Mouse (Mus musculus) limb, embryonic 13.5 days (tissue): ENCODE results near the gene Frmd6. TPM values are rescaled to one million over a fixed set of nuclear protein-coding genes. Genes with fewer than 3 reads are reported as not detected.
A peak's percentile ranks its signal among the peaks of the same experiment; 100 is the strongest.

Experiments
- ATAC-seq: fragments of 200-750 bp; cut with Nextera tagmentation; 2 replicates; pipeline ENCODE4 v1.8.0; 2017; ENCODE audit warnings: low read depth, moderate number of reproducible peaks, moderate TSS enrichment; ENCODE audit not compliant: low FRiP score
- H3K27ac ChIP-seq: fragments of 300-500 bp; sonication (generic); 2 replicates; pipeline ENCODE4 v1.5.1; 2015; ENCODE audit warnings: inconsistent platforms, mild to moderate bottlenecking, moderate library complexity
- H3K27me3 ChIP-seq: fragments of 300-500 bp; sonication (generic); 2 replicates; pipeline ENCODE4 v1.6.1; 2015; ENCODE audit warnings: mild to moderate bottlenecking, inconsistent platforms
- H3K36me3 ChIP-seq: fragments of 300-500 bp; sonication (generic); 2 replicates; pipeline ENCODE4 v1.6.1; 2015; ENCODE audit warnings: inconsistent platforms, mild to moderate bottlenecking, moderate library complexity
- H3K4me1 ChIP-seq: fragments of 300-500 bp; sonication (generic); 2 replicates; pipeline ENCODE4 v1.6.1; 2015; ENCODE audit warnings: inconsistent platforms
- H3K4me2 ChIP-seq: fragments of 300-500 bp; sonication (generic); replicated peaks from 2 replicates; pipeline ENCODE4 v1.6.1; 2015; ENCODE audit warnings: inconsistent platforms, mild to moderate bottlenecking, moderate library complexity
- H3K4me3 ChIP-seq: fragments of 300-500 bp; sonication (generic); 2 replicates; pipeline ENCODE4 v1.5.1; 2015; ENCODE audit warnings: moderate library complexity, mild to moderate bottlenecking, inconsistent platforms
- H3K9ac ChIP-seq: fragments of 300-500 bp; sonication (generic); 2 replicates; pipeline ENCODE4 v1.6.1; 2015; ENCODE audit warnings: mild to moderate bottlenecking, inconsistent platforms
- H3K9me3 ChIP-seq: fragments of 300-500 bp; sonication (generic); 2 replicates; pipeline ENCODE4 v1.6.1; 2016; ENCODE audit warnings: inconsistent platforms
- WGBS: fragments of 180-500 bp; shearing (Covaris S2); methylation state at CpG from one replicate; pipeline ENCODE4 v1.1.7; 2015; 5-methylcytosine and 5-hydroxymethylcytosine counted together
- polyA plus RNA-seq: library from polyadenylated mRNA; unstranded; fragments of >200 nt; fragmentation: Nextera tagmentation; extraction: Ambion mirVana; gene quantifications from 2 replicates; pipeline ENCODE4 v1.2.1, GENCODE M21; 2015

Gene Frmd6
- polyA plus RNA-seq, 1 experiment from 2014 or later, result 68.6 TPM

DNA sequence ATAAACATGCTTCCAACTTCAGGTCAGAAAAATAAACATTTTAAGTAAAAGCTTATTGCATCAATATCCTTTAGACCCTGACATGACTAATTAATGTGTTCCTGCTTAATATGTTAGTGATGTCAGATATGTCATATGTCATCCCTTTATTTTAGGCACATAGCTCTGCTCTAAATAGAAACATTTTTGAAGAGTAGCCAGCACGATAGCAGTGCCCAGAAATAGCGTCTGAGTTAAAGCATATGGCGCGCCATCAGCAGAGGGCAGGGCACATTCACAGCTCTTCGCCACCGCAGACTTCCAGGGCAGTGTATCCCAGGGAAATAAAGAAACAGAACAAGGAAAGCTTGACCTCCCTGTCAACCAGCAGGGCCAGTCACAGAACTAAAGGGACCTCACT lies 13.1 kb upstream of the Frmd6 start:
- Histone ChIP-seq H3K27me3 (no peaks in the 10 kb centered on the region), H3K4me1 (peaks cover 6% of the 10 kb centered on the region; the same call in 1 of the 2 replicates), H3K9ac (no peak overlapping the region), H3K27ac (no peak overlapping the region), H3K9me3 (no peaks in the 10 kb centered on the region), H3K4me2 (no peak overlapping the region), H3K4me3 (no peak overlapping the region), H3K36me3 (no peaks in the 10 kb centered on the region)
- ATAC-seq, result no peak
- 80% methylated on average over 6 of the region's 6 CpGs for WGBS

DNA sequence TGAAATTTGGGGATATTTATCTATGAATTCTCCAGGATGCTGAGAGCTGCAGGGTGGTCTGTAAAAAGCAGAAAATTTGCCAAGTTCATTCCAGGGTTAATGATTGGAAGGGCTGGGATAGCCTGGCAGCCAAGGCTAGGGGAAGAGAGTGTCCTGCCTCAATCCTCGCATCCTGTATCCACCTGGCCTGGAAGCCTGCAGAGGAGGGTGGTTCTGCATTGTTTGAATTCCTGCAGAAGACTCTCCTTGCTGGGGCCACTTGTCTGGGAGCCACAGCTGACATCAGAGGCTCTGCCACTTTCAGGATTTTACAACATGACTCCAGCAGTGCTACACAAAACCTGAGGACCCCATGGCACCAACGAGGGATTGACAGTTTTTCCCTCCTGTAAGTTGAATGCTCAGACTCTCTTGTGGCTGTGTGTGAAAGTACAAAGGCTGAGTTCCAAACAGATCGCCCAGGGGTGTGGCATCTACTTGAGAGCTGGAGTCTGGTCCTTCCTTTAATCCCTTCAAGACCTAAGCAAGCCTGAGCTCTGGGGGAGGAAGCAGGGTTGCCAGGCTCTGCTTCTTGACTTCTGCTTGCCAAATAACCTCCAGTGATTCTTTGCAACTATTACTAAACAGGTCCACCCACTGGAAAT lies 12.4 kb upstream of the Frmd6 start:
- Histone ChIP-seq H3K27me3 (no peaks in the 10 kb centered on the region), H3K4me3 (no peak overlapping the region), H3K9ac (no peak overlapping the region), H3K4me2 (no peak overlapping the region), H3K36me3 (no peaks in the 10 kb centered on the region), H3K9me3 (no peaks in the 10 kb centered on the region), H3K27ac (no peak overlapping the region), H3K4me1 (peaks cover 6% of the 10 kb centered on the region; the same call in 1 of the 2 replicates)
- ATAC-seq, result no peak
- 26% methylated on average over 3 of the region's 3 CpGs for WGBS

- no peaks in the 10 kb centered on the region for H3K9me3 ChIP-seq
- no peak overlapping the region for H3K9ac ChIP-seq
- H3K27ac ChIP-seq, result no peak overlapping the region
- no peaks in the 10 kb centered on the region for H3K27me3 ChIP-seq
- H3K4me2 ChIP-seq, result no peak overlapping the region
- no peaks in the 10 kb centered on the region for H3K36me3 ChIP-seq
- H3K4me3 ChIP-seq, result no peak overlapping the region
- peaks cover 6% of the 10 kb centered on the region; the same call in 1 of the 2 replicates for H3K4me1 ChIP-seq
- ATAC-seq, result no peak
- whole genome bisulfite sequencing, result 85% methylated on average over 2 of the region's 2 CpGs
Measured at GRCm38 (mm10) chr12:70816731-70817130, 8.6 kb upstream of the Frmd6 start.

- H3K36me3 ChIP-seq, result no peaks in the 10 kb centered on the region
- H3K4me2 ChIP-seq, result peak overlapping the region; percentile 75
- 53% methylated on average over 7 of the region's 7 CpGs for WGBS
- ATAC-seq, result no peak
- no peaks in the 10 kb centered on the region for H3K27me3 ChIP-seq
- no peaks in the 10 kb centered on the region for H3K9me3 ChIP-seq
- H3K4me3 ChIP-seq, result peak overlapping the region; percentile 87
- H3K4me1 ChIP-seq, result peaks cover 28% of the 10 kb centered on the region
- no peak overlapping the region for H3K27ac ChIP-seq
- no peak overlapping the region for H3K9ac ChIP-seq
Measured at GRCm38 (mm10) chr12:70824017-70824416, 1.3 kb upstream of the Frmd6 start.

DNA sequence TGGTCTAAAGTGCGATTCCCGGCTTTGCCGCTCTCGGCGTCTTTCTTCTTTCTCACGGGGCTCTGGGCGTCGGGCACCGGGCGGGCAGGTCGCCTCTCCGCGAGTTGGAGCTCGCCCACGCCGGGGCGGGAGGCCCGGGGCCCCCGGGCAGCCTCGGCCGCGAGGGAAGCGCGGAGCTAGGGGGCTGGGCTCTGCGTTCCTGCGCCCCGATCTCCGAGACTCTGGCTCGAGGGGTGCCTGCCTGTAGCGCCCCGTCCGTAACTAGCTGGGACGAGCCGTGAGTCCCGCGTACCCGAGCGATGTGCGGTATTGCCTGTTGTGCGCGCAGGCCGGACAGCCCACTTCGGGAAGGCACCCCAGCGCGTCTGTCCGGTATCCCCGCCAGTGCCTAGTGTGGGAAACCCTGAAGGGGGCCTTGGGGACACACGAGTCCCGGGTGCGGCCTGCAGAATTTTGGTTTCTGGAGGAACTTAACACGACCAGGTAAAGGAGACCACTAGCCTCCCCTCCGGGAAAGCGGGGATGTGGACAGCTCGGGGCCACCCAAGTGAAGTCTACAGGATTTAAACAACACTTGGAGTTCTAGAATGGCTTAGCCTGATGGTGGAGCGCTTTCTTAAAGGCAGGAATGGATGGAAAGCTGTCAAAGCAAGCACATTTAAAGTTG lies 470 bp downstream of the Frmd6 start:
- WGBS, result under 1% methylated on average over 50 of the region's 55 CpGs

DNA sequence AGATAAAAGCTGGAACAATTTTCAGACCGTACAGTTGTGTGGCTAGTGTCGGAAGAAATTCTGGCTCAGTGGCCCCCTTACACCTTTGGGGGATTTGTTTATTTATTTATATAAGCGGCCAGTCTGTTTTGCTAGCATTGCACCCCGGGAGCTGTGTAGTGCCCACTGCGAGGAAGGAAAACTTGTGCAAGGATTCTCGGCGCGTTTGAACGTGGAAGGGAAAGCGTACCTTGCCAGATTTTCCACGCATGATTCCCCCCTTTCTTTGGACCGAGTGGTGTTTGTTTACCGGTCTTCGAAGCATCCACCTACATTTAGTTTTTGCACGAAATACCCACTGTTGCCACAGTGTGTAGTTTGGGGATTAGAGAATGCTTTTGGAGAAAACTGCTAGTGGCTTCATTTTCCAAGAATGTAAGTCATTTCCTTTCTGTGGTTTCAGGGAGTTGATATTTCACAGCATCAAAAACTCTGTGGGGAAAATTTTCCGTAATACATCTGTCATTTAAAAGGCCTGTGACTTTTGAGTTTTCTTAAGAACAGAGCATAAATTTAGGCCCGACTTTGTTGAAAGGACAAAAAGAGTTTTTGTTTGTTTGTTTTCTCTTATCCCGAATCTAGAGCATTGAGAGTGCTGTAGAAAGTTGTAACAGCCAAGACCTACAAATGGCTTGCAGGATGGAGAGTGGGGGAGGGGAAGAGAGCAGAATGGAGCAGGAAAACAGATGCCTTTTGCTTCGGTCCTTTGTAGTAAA lies 1.2 kb downstream of the Frmd6 start:
- peak overlapping the region; percentile 75 for H3K4me2 ChIP-seq
- peak overlapping the region; percentile 98 for H3K9ac ChIP-seq
- H3K4me3 ChIP-seq, result peak overlapping the region; percentile 87
- no peaks in the 10 kb centered on the region for H3K36me3 ChIP-seq
- peaks cover 52% of the 10 kb centered on the region for H3K4me1 ChIP-seq
- H3K27ac ChIP-seq, result peak overlapping the region; percentile 99
- ATAC-seq, result no peak
- H3K27me3 ChIP-seq, result no peaks in the 10 kb centered on the region
- WGBS, result under 1% methylated on average over 19 of the region's 19 CpGs
- H3K9me3 ChIP-seq, result no peaks in the 10 kb centered on the region

More for the DNA sequence above, 470 bp downstream of the Frmd6 start:
- Histone ChIP-seq H3K36me3 (no peaks in the 10 kb centered on the region), H3K4me2 (peak overlapping the region; percentile 75), H3K9me3 (no peaks in the 10 kb centered on the region), H3K27me3 (no peaks in the 10 kb centered on the region), H3K4me3 (peak overlapping the region; percentile 87), H3K9ac (peak overlapping the region; percentile 98), H3K27ac (peak overlapping the region; percentile 99), H3K4me1 (peaks cover 45% of the 10 kb centered on the region)
- ATAC-seq, result peak; percentile 39

- 2% methylated on average over 9 of the region's 9 CpGs for WGBS
- H3K9me3 ChIP-seq, result no peaks in the 10 kb centered on the region
- H3K4me3 ChIP-seq, result peak overlapping the region; percentile 87
- H3K27me3 ChIP-seq, result no peaks in the 10 kb centered on the region
- H3K36me3 ChIP-seq, result no peaks in the 10 kb centered on the region
- ATAC-seq, result no peak
- H3K4me2 ChIP-seq, result peak overlapping the region; percentile 75
- peak overlapping the region; percentile 99 for H3K27ac ChIP-seq
- peaks cover 58% of the 10 kb centered on the region for H3K4me1 ChIP-seq
- peak overlapping the region; percentile 98 for H3K9ac ChIP-seq
Measured at GRCm38 (mm10) chr12:70827187-70827900, 2.0 kb downstream of the Frmd6 start.

DNA sequence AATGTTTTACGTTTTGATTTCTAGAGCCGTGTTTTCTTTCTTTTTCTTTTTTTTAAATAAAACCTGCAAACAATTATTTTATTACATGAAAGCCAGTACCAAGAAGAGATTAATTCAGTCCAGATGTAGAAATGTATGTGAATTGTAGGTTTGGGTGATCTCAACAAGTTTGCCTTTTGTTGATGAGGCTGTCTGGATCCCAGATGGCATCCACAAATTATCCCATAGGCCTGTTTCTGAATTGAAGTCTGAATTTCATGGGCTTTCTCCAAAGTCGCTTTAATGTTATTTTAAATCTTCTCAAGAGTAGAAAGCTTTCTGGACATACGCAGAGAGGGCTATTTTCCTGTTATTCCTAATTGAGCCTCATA lies 2.6 kb downstream of the Frmd6 start:
- H3K9ac ChIP-seq, result no peak overlapping the region; the same call in 1 of the 2 replicates
- H3K4me2 ChIP-seq, result peak overlapping the region; percentile 75
- no peaks in the 10 kb centered on the region for H3K27me3 ChIP-seq
- H3K36me3 ChIP-seq, result no peaks in the 10 kb centered on the region
- peak overlapping the region; percentile 99 for H3K27ac ChIP-seq
- 17% methylated on average over 4 of the region's 4 CpGs for WGBS
- no peaks in the 10 kb centered on the region for H3K9me3 ChIP-seq
- ATAC-seq, result no peak
- peak overlapping the region; percentile 87 for H3K4me3 ChIP-seq
- peaks cover 58% of the 10 kb centered on the region for H3K4me1 ChIP-seq

DNA sequence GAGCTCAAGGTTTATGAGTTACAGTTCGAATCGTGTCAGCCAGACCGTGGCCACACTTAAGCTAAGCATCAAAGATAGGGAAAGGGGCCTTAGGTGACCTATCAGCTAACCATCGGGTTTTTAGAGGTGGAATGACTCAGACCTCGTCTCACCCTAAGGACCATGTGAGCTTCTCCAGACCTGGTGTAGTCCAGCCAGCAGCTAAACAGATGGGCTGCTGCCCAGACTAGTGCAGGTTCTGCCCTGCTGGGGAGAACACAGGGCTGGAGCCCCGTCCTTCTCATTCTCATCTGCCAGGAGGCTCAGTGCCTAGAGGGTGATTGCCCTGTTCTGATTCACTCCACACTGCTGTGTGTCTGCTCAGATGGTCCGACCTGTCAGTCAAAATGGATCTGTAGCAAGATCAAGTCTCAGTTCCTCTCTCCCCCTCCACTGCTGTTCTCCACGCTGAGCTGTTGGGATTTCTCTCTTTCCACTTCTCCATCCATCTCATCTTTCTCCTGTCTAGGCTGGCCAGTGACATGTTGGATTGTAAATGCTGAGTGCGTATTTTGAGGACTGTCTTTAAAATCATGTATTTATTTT lies 5.8 kb downstream of the Frmd6 start:
- H3K27me3 ChIP-seq, result no peaks in the 10 kb centered on the region
- no peak overlapping the region for H3K27ac ChIP-seq
- 0 out of 2 replicates have a peak, but pooled peaks cover 4% of the 10 kb centered on the region for H3K36me3 ChIP-seq
- peaks cover 79% of the 10 kb centered on the region for H3K4me1 ChIP-seq
- H3K4me3 ChIP-seq, result no peak overlapping the region
- 42% methylated on average over 9 of the region's 9 CpGs for WGBS
- H3K4me2 ChIP-seq, result 0 out of 2 replicates have a peak overlapping the region, but pooled peaks have one; percentile 32
- H3K9me3 ChIP-seq, result no peaks in the 10 kb centered on the region
- no peak overlapping the region for H3K9ac ChIP-seq
- no peak for ATAC-seq

GRCm38 (mm10) chr12:70832216-70832998 lies 7.1 kb downstream of the Frmd6 start:
- H3K27me3 ChIP-seq, result no peaks in the 10 kb centered on the region
- no peak overlapping the region; the same call in 1 of the 2 replicates for H3K27ac ChIP-seq
- peaks cover 80% of the 10 kb centered on the region for H3K4me1 ChIP-seq
- H3K36me3 ChIP-seq, result 0 out of 2 replicates have a peak, but pooled peaks cover 4% of the 10 kb centered on the region
- no peak overlapping the region for H3K4me2 ChIP-seq
- no peak overlapping the region for H3K9ac ChIP-seq
- WGBS, result 46% methylated on average over 4 of the region's 4 CpGs
- ATAC-seq, result no peak
- H3K4me3 ChIP-seq, result no peak overlapping the region
- H3K9me3 ChIP-seq, result no peaks in the 10 kb centered on the region

GRCm38 (mm10) chr12:70833050-70833449 lies 7.7 kb downstream of the Frmd6 start:
- Histone ChIP-seq H3K27me3 (no peaks in the 10 kb centered on the region), H3K4me1 (peaks cover 82% of the 10 kb centered on the region), H3K9ac (no peak overlapping the region), H3K27ac (no peak overlapping the region), H3K9me3 (no peaks in the 10 kb centered on the region), H3K4me2 (no peak overlapping the region), H3K36me3 (0 out of 2 replicates have a peak, but pooled peaks cover 4% of the 10 kb centered on the region), H3K4me3 (no peak overlapping the region)
- ATAC-seq, result no peak
- 91% methylated on average over 3 of the region's 3 CpGs for WGBS
